Mouse (Mus musculus) megakaryocyte progenitor cell, adult 5-6 weeks (primary cell): ENCODE results near the gene Gm20388. TPM values are rescaled to one million over a fixed set of nuclear protein-coding genes. Genes with fewer than 3 reads are reported as not detected.
A peak's percentile ranks its signal among the peaks of the same experiment; 100 is the strongest.
"Not testable (repeated sequence)": the region's sequence is repeated elsewhere in the genome, so short reads cannot be mapped to it uniquely, and the experiment has no call there.

Experiments used
- ATAC-seq: replicated peaks from 2 replicates; pipeline ENCODE4 v1.8.0; 2016; ENCODE audit warnings: mild to moderate bottlenecking, moderate TSS enrichment, inconsistent platforms; ENCODE audit not compliant: poor library complexity
- total RNA-seq, 2 experiments: library from RNA; stranded (forward) in 1 of 2; stranded (reverse) in 1 of 2; fragments of 157-497, 149-512 nt in 1 of 2; fragments of 200-1000 nt in 1 of 2; gene quantifications; 2 replicates each; pipeline versions ENCODE4 v1.2.3 to v1.2.4; 2015 to 2017

Gm20388 gene
- total RNA-seq, 2 experiments from 2014 or later, result 18.6 TPM; not detected in 1

DNA sequence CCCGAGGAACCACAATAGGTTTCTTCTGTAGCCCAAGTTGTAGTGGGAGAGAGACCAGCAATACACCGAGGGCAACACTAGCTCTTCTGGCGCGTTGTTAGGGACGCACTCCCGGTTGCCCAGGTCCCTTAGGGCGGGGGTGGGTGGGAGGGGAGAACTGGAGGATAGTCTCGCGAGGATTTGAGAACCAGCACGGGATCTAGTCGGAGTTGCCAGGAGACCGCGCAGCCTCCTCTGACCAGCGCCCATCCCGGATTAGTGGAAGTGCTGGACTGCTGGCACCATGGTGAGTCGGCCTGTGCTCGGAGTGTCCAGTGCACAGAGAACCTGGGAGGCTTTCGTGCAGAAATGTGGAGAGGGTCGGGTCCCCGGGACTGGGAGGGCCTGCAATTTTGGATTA lies 3608.0 kb downstream of the Gm20388 start, which contains the start of gene Gas8:
Gene Gas8, plus strand, starts transcription at position 168 of the 400 bp plus-strand sequence.
- ATAC-seq, result peak; percentile 95

GRCm38 (mm10) chr8:123520048-123520447 lies 3609.4 kb downstream of the Gm20388 start:
- ATAC-seq, result not testable (repeated sequence)

- ATAC-seq, result no peak
Measured at GRCm38 (mm10) chr8:123527720-123528489, 3617.3 kb downstream of the Gm20388 start.

GRCm38 (mm10) chr8:123536242-123536989 lies 3625.8 kb downstream of the Gm20388 start:
- ATAC-seq, result no peak

DNA sequence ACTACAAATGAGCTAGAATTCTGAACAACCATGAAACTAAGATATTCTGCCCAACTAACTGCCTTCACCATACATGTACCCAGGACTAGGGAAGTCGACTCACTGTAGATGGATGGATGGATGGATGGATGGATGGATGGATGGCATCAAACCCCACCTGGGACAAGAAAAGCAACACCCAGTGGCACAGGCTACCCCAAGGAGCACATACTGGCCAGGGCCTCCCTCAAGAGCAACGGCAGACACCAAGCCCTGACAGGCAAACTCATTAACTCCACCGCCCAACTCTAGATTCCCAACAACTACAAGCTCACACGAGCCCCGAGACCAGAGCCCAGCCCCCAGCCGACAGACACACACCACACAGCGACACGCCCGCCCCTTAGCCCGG lies 3626.3 kb downstream of the Gm20388 start:
- ATAC-seq, result no peak

DNA sequence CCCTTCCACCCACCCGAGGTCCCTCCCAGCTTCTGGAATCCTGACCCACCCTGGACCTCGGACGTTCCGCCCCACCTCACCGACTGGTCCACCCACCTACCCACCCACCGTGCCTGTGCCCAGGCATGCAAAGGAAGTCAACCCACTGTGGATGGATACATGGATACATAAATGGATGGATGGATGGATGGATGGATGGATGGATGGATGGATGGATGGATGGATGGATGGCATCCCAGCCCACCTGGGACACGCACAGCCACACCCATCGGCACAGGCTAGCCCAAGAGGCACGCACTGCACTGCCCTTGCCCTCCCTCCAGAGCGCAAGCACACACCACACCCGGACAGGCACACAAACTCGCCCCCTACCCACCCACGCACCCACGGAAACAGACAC lies 3627.0 kb downstream of the Gm20388 start:
- ATAC-seq, result not testable (repeated sequence)

GRCm38 (mm10) chr8:123564221-123564620 lies 3653.6 kb downstream of the Gm20388 start:
- ATAC-seq, result not testable (repeated sequence)

DNA sequence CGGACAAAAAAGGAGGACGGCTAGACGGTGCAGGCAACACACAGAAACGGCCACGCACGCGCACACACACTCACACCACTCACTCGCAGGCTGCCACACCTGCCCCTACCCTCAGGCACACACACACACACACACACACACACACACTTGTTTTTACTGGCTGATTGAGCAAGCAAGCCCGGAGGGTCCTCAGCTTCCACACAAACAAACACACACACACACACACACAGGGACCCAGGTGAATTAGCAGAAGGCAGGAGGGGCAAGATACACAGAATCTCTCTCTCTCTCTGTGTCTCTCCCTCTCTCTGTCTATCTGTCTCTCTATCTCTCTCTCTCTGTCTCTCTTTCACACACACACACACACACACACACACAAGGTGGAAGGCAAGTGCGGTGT lies 3664.7 kb downstream of the Gm20388 start:
- not testable (repeated sequence) for ATAC-seq

GRCm38 (mm10) chr8:123600666-123601172 lies 3690.1 kb downstream of the Gm20388 start:
- ATAC-seq, result not testable (repeated sequence)

DNA sequence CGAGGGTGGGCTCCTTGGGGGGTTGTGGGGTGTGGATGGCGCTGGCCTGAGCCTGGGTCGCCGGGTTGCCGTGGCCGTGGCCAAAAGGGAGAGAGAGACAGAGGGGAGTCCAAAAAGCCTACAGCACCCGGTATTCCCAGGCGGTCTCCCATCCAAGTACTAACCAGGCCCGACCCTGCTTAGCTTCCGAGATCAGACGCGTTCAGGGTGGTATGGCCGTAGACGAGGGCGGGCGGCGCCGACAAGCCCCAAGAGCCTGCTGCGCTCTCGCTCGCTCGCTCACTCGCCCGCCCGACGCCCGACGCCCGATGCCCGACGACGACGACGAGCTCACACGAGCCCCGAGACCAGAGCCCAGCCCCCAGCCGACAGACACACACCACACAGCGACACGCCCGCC lies 3690.8 kb downstream of the Gm20388 start:
- ATAC-seq, result peak; percentile 69; the same call in 1 of the 2 replicates

DNA sequence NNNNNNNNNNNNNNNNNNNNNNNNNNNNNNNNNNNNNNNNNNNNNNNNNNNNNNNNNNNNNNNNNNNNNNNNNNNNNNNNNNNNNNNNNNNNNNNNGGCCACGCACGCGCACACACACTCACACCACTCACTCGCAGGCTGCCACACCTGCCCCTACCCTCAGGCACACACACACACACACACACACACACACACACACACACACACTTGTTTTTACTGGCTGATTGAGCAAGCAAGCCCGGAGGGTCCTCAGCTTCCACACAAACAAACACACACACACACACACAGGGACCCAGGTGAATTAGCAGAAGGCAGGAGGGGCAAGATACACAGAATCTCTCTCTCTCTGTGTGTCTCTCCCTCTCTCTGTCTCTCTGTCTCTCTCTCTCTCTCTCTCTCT lies 3702.0 kb downstream of the Gm20388 start:
- not testable (repeated sequence) for ATAC-seq

DNA sequence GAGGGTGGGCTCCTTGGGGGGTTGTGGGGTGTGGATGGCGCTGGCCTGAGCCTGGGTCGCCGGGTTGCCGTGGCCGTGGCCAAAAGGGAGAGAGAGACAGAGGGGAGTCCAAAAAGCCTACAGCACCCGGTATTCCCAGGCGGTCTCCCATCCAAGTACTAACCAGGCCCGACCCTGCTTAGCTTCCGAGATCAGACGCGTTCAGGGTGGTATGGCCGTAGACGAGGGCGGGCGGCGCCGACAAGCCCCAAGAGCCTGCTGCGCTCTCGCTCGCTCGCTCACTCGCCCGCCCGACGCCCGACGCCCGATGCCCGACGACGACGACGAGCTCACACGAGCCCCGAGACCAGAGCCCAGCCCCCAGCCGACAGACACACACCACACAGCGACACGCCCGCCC lies 3712.9 kb downstream of the Gm20388 start:
- peak; percentile 72 for ATAC-seq

GRCm38 (mm10) chr8:123624274-123624673 lies 3713.6 kb downstream of the Gm20388 start:
- ATAC-seq, result no peak

- ATAC-seq, result no peak
Measured at GRCm38 (mm10) chr8:123624702-123625101, 3714.1 kb downstream of the Gm20388 start.

DNA sequence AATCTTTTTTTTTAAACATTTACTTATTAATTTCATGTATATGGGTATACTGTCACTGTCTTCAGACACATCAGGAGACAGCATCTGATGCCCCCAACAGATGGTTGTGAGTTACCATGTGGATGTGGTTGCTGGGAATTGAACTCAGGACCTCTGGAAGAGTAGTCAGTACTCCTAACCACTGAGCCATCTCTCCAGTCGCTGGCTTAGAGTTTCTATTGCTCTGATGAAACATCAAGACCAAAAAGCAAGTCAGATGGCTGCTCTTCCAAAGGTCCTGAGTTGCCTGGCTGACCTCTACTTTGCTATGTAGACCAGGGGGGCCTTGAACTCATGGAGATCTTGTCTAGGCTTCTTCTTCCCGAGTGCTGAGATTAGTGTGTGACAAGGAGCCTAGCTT lies 3715.1 kb downstream of the Gm20388 start:
- ATAC-seq, result no peak

DNA sequence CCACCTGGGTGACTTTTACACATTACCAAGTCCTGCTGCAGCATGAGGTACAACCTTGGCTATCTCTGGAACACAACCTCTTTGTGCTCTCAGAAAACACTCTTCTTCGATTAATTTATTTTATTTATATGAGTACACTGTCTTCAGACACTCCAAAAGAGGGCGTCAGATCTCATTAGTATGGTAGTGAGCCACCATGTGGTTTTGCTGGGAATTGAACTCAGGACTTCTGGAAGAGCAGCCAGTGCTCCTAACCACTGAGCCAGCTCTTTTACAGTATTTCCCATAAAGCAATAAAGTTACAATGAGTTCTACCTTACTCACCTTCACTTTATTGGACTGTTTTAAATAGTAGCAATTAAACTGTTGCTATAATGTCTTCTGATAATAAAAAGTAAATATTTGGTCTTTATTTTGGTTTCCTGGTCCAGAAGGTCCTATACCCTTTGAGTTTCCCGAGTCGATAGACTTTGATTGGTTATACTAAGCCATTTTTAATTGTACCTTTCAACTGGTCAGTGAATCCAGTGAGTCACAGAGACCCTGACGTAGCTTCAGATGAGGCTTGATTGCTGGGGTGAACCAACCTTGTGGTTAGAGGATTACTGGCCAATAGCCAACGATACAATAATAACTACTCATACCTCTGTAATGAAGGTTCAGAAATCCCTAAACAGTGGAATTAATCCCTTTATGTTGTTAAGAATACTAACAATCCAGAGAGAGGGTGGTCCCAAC lies 3716.9 kb downstream of the Gm20388 start:
- ATAC-seq, result no peak

- ATAC-seq, result peak; percentile 71
Measured at GRCm38 (mm10) chr8:123628253-123628967, 3717.8 kb downstream of the Gm20388 start.

DNA sequence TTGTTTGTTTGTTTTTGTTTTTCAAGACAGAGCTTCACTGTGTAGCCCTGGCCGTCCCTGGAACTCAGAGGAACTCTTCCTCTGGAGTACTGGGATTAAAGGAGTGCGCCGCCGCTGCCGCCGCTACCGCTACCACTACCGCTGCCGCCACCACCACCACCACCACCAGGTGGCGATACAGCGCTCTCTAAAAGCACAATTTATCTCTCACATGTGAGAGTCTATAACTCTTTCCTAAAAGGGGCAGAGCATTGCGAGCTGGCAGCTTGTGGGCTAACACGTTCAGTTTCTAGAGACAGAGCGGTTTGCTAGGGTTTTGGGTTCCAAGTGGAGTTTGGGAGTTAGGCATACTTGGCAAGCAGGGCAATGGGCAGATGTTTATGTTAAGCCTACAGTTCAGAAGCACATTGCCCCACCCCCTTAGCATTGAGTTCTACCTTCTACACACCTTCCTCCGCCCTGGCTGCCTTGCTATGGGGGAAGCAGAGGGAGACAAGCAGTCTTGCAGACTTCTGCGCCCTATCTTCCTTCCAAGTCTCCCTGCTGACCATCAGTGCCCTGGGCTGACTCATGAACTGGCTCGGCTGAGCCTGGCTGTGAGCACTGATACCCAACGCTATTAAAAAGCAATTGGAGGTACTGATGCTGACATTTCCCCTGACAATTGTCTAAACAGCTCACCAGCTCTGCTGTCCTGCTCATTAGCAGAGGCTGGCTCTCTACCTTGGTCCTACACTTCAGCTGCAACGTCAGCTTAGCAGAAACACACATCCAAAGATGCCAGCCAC lies 3718.5 kb downstream of the Gm20388 start:
- peak; percentile 89 for ATAC-seq

DNA sequence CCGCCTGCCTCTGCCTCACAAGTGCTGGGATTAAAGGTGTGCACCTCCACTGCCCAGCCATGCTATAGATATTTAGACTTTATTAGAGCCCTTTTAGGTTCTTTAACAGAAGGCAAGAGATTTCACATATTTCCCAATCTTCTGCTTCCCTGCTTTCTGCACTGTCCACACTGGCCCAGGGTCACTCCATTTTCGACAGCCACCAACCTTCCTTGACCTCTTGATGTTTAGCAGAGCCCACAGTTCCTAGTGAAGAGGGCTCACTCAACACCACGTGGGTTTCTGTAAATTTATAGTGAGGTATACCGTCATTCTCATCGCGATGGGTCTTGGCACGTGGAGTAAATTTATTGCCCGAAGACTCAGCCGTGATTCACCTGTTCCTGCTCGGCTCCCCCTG lies 3719.4 kb downstream of the Gm20388 start:
- no peak for ATAC-seq

DNA sequence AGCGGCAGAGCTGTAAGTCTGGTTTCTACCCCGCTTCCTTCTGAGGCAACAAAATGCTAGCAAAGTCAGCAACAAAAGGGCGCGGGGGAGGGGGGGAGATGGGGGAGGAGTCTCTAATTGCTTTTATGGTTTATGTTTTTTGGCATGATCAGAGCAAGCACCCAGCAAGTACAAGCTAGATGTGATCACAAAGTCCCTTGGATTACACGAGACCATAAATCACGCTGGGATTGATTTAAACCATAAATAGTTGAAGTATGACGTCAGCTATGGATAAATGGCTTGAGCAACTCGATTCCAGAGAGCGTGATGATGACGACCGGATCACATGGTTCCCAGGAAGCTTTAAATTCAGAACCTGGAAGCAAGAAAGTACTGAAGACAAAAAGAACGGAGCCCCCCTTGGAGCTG lies 3720.2 kb downstream of the Gm20388 start:
- no peak for ATAC-seq
